Mouse (Mus musculus): ENCODE data around the gene Pigh.

Pigh gene

DNA sequence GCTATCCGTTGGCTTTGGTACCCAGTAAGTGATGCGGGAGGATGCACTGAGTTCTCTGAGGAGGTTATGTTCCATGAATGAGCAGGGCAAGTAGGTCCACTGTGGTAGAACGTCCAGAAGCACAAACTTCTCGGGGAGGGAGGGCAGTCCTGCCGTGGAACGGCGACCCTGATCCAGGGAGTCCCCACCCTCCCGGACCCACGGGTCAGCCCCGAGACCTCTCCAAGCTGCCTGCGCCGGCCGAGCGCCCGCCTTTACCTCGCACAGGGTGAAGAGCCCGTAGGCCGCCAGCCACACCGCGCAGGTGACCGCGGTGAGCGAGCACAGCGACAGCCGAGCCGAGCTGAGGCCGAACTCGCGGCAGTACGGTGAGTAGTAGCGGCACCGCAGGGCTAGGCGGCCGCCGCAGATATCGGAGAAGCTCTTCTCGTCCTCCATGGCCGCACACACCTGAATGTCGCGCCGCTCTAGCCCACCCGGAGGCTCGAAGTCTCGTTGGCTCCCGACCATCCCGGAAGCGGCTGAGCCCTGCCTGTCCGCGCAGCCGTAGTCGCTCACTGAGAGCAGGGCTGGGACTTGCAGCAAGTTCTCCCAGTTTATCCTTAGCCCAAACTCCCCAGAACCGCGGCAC, at the start of gene Pigh:
Gene Pigh (minus strand): TSS at position 470 of the 631 bp plus-strand sequence.
- DNase-seq, result peak; percentile 84 to 87

DNA sequence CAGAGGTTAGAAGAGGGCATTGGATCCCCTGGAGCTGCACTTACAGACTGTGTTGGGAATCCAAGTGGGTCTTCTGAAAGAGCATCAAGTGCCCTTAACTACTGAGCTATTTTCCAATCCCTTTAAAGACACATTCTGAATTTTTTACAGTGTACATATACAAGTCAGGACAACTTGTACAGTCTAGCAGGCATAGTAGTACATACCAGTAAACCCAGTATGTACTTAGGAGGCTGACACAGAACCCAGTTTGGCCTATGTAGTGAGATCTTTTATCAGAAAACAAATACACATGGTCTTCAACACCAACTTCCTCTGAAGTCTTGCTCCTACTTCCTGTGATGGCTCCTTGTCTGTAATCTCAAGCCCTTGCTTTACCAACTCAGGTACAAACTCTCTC, 49.5 kb upstream of the Pigh start:
- no peak for DNase-seq

DNA sequence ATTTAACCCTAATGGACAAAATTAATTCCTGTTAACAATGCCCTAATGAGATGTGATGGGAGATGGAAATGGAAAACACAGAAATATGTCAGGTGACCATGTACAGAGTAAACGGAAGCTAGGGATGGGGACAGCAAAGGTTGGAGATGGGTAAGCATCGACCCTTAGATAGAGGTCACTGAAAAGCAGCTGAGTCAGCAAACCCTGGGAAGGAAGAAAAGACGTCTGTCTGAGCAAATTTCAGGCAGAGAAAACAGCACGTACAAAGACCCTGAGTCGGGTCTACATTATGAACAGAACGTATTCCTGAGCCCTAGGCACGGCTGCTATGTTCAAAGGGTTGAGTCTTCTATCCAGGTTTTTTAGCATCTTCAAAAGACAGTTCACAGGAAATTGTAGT, 47.5 kb upstream of the Pigh start:
- no peak for DNase-seq

DNA sequence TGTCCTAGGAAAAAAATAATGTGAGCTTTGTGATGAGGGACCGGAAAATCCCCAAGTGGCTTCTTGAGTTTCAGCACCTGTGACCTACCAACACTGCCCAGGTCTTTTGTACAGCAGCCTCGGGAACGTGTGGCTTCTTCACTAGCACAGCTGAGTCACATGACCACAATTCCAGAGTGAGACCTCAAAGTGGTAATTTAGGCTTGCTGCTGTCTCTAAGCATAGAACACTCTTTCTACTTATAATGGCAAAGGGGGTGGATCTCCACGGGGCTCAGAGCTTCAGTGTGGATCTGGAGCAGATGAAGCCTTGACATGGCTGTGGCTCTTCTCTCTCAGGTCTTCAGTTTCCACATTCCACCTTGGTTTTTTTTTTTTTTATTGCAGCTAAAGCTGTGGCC, 45.7 kb upstream of the Pigh start:
- DNase-seq, result no peak

DNA sequence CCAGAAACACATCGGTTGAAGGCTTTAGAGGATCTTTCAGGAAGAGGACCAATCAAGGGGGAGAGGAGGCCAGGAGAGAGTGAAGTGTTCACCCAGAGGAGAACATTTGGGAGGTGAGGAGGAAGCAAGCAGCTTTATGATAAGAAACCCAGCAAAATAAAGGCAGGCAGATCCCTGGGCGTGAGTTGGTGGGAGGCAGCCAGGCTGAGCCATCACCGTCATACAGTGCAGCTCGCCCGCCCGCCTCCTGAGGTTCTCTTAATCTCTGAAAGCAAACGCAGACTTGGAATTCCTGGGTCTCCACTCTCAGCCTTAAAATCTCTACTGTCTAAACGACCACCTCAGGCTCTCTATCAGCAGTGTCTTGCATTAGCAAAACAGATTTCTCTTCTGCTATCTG, 45.2 kb upstream of the Pigh start:
- DNase-seq, result no peak

DNA sequence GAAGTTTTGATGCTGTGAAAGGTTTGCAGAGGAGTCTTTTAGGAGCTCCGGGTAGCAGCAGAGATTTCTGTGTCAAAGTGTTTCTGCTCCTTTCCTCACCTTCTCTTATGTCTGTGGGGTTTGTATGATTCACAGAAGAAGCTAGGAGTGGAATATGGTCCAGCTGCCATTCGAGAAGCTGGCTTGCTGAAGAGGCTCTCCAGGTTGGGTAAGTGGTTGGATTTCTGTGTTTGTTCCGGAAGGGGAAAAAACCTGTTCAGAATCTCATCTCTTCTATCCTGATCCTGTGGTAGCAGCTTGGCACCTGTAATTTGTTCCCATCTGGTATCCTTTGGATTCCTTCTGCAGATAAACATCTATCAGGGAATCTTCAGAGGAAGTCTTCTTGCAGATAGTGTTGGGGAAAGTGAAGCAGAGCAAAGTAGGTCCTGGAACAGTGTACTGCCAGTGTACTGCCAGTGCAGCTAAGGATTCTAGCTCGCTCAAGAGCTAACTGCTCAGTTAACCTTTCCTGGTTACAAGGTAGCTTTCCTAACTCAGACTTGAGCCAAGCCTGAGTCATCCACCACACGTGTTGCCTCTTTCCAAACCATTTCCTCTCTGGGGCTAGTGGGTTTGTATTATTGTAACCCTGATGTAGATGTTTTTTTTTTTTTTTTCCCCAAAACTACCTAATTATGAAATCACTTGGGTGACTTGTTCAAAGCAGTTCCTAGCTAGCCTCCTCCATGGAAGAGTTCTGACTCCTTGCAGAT, 42.4 kb upstream of the Pigh start:
- no peak for DNase-seq

DNA sequence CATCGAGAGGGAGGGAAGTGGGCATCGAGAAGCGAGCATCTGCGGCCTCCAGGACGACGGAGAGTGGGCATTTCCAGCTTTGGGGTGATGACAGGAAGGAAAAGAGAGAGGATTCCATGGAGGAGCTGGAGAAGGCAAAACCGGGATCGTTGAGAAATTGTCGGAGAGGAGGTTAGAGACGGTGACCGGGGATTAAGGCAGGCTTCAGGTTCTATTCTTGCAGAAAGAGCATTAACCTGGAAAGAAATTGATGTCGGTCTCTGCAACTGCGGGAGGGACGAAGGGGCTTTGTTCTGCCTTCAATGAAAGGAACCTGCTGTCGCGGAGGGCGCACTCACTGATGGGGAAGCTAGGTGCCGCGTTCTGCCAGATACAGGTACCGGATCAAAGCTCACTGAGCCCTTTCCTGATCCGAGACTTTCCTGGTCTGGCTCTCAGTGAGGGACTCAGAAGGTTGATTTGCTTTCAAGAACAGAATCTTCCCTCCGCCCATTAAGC, 41.8 kb upstream of the Pigh start:
- DNase-seq, result no peak

DNA sequence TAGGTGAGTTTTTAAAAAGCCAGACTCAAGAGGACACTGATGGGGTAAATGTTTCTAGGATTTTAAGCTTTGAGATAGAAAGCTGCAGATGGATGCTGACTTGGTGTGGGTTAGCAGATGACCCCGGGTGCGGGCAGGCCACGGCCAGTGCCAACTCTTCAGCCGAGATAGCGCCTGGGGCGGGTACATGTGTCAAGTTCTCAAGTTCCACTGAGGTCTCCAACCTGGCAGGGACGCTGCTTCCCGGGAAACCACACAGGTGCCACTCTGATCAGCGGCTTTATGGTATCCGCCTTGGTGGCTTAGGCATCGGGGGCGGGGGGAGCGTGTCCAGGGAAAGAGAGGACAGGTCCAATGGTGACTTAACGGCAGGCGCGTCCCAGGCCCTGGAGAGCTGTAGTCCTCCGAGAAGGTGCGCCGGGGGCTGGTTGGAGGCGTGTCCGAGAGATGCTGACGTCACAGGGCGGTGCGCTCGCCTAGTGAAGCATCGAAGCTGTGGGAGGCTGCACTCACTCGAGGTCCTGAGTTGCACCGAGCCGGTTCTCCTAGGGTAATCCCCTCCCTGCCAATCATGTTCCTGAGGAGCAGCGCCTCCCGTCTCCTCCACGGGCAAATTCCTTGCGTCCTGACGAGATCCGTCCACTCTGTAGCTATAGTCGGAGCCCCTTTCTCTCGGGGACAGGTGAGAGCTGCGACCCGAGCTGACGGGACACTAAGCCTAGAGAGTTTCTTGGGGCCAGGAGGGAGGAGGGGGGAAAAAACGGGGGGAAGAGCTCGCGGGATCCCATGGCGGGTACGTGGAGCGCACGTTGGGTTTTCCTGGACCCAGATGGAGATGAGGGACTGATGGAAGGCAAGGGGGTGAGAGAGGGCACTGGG, 41.1 kb upstream of the Pigh start, which contains the start of gene Arg2:
Gene Arg2 (plus strand): TSS at position 479 of the 879 bp plus-strand sequence.
- DNase-seq, result peak; percentile 74 to 76

DNA sequence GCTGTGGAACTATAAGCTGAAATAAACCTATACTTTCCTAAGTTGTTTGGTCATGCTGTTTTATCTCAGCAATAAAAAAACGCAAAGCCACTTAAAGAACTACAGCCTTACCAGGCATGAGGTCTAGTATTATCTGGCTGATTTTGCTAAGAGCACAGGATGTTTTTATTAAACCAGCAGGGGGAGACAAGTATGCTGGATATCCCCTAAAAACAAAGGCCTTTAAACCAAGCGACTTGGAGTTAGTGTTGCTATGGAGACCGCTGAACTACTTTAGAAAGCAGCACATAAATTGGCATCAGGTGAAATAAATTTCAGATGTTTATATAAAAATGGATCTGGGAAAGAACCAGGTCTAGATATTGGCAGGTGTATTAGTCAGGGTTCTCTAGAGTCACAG, 33.4 kb upstream of the Pigh start:
- DNase-seq, result no peak

DNA sequence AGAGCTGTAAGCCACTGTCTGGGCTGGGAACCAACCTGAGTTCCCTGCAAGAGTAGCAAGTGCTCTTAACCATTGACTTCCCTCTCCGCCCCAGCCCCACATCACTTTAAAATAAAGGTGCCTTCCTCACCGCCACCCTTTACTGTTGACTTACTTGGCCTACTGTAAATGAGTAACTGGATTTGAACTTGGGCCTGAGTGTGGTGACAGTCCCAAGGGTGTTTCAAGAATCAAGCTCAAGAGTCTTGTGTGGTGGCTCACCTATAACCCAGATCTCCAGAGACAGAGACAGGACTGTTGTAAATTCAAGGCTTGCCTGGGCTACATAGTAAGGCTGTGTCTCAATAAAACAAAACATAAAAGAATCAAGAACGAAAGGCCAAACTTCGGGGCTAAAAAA, 29.5 kb upstream of the Pigh start:
- DNase-seq, result peak in 1 of 2 experiments; percentile 48

DNA sequence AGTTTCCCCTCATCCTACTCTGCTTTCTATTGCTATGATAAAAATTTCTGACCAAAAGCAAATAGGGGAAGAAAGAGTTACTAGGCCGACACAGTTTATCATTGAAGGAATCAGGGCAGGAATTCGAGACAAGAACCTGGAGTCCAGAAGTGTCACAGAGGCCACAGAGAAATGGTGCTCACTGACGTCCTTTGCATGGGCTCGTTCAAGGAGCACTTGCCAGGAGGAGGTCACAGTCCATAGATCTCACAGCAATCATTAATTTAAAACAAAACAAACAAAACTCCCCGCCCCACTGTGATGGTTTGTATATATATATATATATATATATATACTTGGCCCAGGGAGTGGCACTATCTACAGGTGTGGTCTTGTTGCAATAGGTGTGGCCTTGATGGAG, 15.9 kb upstream of the Pigh start:
- DNase-seq, result peak; percentile 27 to 54

DNA sequence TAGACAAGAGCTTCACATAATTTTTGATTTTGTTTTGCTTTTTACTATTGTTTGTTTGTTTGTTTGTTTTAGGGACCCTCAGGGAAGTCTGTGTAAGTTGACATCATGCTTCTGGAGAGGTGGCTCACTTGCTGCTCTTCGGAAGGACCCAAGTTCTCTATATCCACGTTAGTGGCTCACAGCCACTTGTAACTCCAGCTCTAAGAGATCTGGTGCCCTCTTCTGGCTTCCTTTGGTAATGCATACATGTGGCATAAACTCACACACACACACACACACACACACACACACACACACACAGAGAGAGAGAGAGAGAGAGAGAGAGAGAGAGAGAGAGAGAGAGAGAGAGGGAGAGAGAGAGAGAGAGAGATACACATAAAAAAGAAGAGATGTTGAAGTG, 15.1 kb upstream of the Pigh start:
- DNase-seq, result peak in 1 of 2 experiments; percentile 17

DNA sequence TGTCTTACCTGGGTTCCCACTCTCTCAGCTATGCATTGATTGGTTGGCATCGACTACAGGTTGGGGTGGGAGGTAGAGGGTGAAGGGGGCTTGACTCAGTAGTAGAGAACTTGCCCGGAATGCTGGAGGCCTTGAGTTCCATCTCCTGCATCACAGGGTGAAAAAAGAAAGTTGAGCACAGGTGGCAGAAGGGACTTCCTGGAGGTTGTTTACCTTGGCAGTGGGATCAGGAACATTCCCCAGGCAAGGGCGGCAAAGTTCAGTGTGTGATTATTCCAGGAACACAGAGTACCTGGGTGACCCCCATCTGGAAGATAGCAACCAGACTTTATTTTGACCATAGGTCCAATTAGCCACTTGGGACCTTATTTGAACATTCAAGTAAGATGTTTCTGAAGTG, 14.3 kb upstream of the Pigh start:
- DNase-seq, result peak; percentile 68 to 74

DNA sequence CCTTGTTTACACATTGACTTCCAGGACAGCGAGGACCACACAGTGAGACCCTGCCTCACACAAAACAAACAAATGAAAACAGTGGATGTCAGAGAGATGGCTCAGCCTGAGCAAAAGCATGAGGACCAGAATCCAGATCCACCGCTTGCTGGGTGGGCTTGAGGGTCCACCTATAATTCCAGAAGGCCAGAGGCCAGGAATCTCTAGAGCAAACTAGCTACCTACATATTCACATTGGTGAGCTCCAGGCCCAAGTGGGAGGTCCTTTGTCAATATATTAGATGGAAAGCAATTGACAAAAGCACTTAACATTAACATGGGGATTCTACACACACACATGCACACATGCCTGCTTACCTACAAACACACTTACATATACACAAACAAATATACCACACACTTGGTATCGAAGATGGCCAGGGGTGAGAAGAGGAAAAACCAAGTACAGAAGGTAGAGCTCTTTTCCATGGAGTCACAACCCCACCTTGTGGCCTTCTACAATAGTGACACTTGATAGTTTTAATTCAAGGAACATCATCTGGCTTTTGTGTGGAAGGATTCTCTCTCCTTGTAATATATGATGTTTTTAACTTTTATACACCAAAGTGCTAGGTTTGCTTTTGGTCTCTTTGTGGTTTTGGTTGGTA, 7.8 kb upstream of the Pigh start:
- peak in 1 of 2 experiments; percentile 26 for DNase-seq

DNA sequence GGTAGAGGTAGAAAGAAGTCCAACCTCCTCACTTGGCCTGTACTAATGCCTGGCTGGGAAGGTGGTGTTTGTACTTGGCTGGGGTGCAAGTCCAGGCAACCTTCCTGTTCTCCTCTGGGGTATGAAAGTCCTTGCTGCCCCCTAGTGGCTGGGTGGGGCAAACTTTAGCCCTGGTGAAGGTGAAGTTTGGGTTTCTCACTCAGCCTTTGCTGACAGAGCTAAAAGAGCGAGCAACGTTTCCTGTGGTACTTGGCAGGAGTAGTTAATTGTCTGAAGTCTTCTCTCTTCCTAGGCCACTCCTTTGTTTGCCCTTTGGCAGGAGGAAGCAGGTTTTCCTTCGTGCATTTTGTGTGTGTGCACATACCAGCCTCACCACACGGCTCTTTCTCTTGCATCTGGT, 3.1 kb upstream of the Pigh start:
- DNase-seq, result peak; percentile 80 to 88

DNA sequence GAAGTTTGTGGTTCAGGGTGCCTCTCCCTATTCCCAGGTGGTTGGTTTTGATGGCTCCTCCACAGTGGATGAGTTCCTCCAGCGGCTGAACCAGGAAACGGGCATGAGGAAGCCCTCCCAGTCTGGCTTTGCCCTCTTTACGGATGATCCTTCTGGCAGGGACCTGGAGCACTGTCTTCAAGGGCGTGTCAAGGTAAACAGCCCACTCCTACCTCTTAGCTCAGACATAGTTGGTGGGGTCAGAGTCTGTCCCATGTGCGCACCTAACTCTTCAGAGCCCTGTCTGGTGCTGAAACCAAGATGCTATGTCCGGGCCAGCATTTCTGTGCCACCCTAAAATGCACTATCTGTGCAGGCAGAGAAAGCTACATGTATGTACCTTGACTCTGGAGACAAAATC, 16.1 kb downstream of the Pigh start:
- DNase-seq, result no peak

DNA sequence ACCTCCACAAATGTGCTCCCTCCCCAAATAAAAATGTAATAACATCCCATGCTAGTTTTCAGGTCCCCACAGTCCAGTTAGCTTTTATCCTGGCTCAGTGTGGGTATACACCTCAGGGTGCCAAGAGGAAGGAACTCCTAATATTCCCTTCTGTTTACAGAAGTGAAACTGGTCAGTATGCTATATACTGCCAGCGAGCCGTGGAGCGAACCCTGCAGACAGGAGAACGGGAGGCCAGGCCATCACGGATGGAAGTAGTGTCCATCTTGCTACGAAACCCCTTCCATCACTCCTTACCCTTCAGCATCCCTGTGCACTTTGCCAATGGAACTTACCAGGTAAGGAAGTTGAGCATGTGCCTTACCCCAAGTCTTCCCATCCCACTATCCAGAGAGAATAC, 16.9 kb downstream of the Pigh start:
- no peak for DNase-seq

DNA sequence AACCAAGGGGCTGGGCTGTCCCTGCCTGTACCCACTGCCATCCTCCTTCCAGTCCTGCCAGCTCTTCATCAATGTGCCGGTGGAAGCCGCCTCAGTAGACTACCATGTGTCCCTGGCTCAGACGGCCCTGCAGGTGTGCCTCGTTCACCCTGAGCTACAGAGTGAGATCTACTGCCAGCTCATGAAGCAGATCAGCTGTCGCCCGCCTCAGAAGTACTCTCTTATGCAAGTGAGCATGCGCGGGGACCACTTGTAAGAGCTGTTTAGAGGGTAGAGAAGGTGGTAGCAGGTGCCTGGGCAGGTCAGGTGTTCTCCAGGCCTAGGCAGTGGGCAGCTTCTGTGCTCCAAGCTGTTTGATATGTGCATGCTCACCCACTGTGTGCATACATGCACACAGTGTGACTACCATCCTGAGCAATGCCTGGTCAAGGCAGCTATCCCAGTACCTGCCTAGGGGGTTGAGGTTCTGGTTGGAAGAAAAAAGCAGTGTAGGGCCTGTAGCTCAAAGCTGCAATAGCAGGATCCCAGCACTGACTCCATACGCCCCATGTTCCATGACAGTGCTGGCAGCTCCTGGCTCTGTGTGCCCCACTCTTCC, 18.6 kb downstream of the Pigh start:
- no peak for DNase-seq

DNA sequence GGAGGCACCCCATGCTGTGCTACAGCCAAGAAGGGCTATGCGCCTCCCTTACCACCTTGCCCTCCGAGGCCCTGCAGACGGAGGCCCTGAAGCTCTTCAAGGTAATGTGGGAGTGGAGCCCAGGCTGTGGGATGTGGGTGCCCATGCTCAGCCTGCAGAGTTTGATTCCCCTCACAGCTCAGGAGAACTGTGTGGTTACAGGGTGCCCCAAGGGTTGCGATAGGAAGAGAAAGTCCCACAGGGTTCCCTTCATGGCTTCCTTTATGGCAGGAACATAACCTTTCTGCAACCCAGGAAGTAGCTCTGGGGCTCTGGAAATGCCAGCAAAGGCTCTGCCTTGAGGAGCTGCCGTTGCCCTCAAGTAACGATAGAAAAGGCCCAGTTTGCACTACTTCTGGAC, 19.5 kb downstream of the Pigh start:
- no peak for DNase-seq

DNA sequence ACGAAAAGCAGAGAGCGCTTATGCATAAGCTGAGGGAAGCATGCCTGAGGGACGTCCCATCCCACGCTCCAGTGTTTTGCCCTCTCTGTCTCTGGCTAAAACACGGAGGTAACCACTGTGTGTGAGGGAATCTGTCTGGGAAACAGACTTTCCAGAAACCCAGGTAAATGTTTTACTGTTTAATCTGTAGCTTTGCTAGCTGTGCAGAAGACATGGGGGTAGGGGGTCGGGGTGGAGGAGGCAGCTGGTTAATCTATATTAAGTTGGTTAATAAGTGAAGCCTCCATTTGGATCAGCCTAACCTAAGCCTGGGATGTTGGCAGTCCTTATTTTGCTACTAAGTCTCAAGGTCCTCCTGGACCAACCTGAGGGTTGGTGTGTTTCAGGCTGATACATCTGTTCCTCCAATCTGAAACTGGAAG, 20.3 kb downstream of the Pigh start:
- DNase-seq, result peak; percentile 66 to 82

DNA sequence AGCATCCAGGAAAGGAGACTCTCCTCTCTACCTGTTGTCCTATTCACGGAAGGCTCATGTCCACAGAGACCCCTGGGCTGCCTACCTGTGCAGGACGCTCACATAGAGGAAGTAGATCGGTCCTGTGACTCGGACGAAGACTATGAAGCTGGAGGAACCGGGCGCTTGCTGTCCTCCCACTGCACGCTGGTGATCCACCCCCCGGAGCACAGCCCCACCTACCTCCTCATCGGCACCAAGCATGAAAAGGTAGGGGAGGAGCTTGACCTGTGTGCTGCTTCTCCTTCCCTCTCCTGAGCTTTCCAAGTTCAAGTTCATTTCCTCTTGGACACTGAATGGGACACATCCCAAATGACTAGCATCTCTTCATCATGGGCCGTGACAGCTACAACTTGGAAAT, 21.1 kb downstream of the Pigh start:
- peak; percentile 74 to 79 for DNase-seq

DNA sequence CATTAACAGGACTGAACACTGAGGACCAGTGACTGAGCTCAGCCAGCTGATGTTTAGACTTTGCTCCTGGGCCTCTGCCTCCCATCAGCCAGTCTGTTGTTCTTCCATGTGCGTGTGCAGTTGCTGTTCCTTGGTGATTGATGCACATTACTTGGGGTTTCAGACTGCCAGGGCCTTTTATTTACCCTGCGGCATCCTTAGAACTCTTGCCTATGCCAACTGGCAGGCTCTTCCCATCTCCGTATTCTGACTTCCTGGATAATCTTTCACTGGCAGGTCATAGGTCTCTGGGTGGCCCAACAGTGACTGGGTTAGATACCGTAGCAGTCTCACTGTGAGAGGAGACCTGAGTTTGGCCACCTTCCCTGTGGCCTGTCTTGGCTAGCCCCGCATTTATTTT, 21.9 kb downstream of the Pigh start:
- DNase-seq, result peak; percentile 65 to 82
